Mouse (Mus musculus) neural tube, embryonic 12.5 days (tissue): ENCODE data around the gene Cd79b. TPM values are rescaled to one million over a fixed set of nuclear protein-coding genes. Genes with fewer than 3 reads are reported as not detected.
A peak's percentile ranks its signal among the peaks of the same experiment; 100 is the strongest.

ENCODE experiments used
- ATAC-seq: fragments of 200-750 bp; cut with Nextera tagmentation; 2 replicates; pipeline ENCODE4 v1.8.0; 2017; ENCODE audit warnings: low read depth, mild to moderate bottlenecking, moderate TSS enrichment, moderate library complexity; ENCODE audit not compliant: low FRiP score
- H3K27ac ChIP-seq: fragments of 300-500 bp; sonication (generic); 2 replicates; pipeline ENCODE4 v1.5.1; 2016
- H3K27me3 ChIP-seq: fragments of 300-500 bp; sonication (generic); replicated peaks from 2 replicates; pipeline ENCODE4 v1.6.1; 2016; ENCODE audit warnings: mild to moderate bottlenecking
- H3K36me3 ChIP-seq: fragments of 300-500 bp; sonication (generic); 2 replicates; pipeline ENCODE4 v1.6.1; 2016; ENCODE audit warnings: mild to moderate bottlenecking
- H3K4me1 ChIP-seq: fragments of 300-500 bp; sonication (generic); 2 replicates; pipeline ENCODE4 v1.6.1; 2016
- H3K4me2 ChIP-seq: fragments of 300-500 bp; sonication (generic); replicated peaks from 2 replicates; pipeline ENCODE4 v1.6.1; 2016; ENCODE audit warnings: mild to moderate bottlenecking
- H3K4me3 ChIP-seq: fragments of 300-500 bp; sonication (generic); 2 replicates; pipeline ENCODE4 v1.5.1; 2016
- H3K9ac ChIP-seq: fragments of 300-500 bp; sonication (generic); 2 replicates; pipeline ENCODE4 v1.6.1; 2016; ENCODE audit warnings: mild to moderate bottlenecking
- H3K9me3 ChIP-seq: fragments of 300-500 bp; sonication (generic); 2 replicates; pipeline ENCODE4 v1.6.1; 2016; ENCODE audit warnings: mild to moderate bottlenecking
- WGBS: fragments of 180-500 bp; shearing (Covaris S2); methylation state at CpG from one replicate; pipeline ENCODE4 v1.1.7; 2016; 5-methylcytosine and 5-hydroxymethylcytosine counted together
- polyA plus RNA-seq: library from polyadenylated mRNA; unstranded; fragments of >200 nt; fragmentation: Nextera tagmentation; extraction: Ambion mirVana; gene quantifications from 2 replicates; pipeline ENCODE4 v1.2.1, GENCODE M21; 2016

The Cd79b gene
- polyA plus RNA-seq, 1 experiment from 2014 or later: 1.0 TPM

- H3K36me3 ChIP-seq: no peaks in the 10 kb centered on the region
- H3K4me2 ChIP-seq: no peak overlapping the region
- no peak overlapping the region for H3K9ac ChIP-seq
- H3K4me3 ChIP-seq: no peak overlapping the region
- H3K4me1 ChIP-seq: no peaks in the 10 kb centered on the region
- no peaks in the 10 kb centered on the region for H3K27me3 ChIP-seq
- no peak overlapping the region for H3K27ac ChIP-seq
- no peak for ATAC-seq
- H3K9me3 ChIP-seq: no peaks in the 10 kb centered on the region
- 64% methylated on average over 8 of the region's 8 CpGs for WGBS
These were observed 30.4 kb downstream of the Cd79b start for GRCm38 (mm10) chr11:106284126-106284525.

- Histone ChIP-seq H3K27me3 (no peaks in the 10 kb centered on the region), H3K27ac (no peak overlapping the region), H3K36me3 (no peaks in the 10 kb centered on the region), H3K9me3 (no peaks in the 10 kb centered on the region), H3K4me3 (no peak overlapping the region), H3K4me2 (no peak overlapping the region), H3K9ac (no peak overlapping the region), H3K4me1 (no peaks in the 10 kb centered on the region)
- ATAC-seq: no peak
- WGBS: 84% methylated on average over 4 of the region's 4 CpGs
These were observed 31.2 kb downstream of the Cd79b start for GRCm38 (mm10) chr11:106283371-106283770.

GRCm38 (mm10) chr11:106282452-106282851 lies 32.1 kb downstream of the Cd79b start:
- 83% methylated on average over 6 of the region's 6 CpGs for WGBS

GRCm38 (mm10) chr11:106276454-106276853 lies 38.1 kb downstream of the Cd79b start, which contains the start of gene Tcam1:
Gene Tcam1, plus strand, starts transcription at chr11:106276672.
- Histone ChIP-seq H3K36me3 (no peaks in the 10 kb centered on the region), H3K27ac (no peak within 1 kb of the TSS), H3K4me1 (peaks cover 6% of the 10 kb centered on the region), H3K9me3 (no peaks in the 10 kb centered on the region), H3K27me3 (0 out of 2 replicates have a peak, but pooled peaks cover 2% of the 10 kb centered on the region), H3K4me3 (no peak within 1 kb of the TSS), H3K9ac (no peak within 1 kb of the TSS), H3K4me2 (peak within 1 kb of the TSS; percentile 50)
- ATAC-seq: peak; percentile 27; the same call in 1 of the 2 replicates
- WGBS: 12% methylated on average over 25 of the region's 25 CpGs

More at GRCm38 (mm10) chr11:106282452-106282851, 32.1 kb downstream of the Cd79b start:
- Histone ChIP-seq H3K4me2 (no peak overlapping the region), H3K27me3 (0 out of 2 replicates have a peak, but pooled peaks cover 2% of the 10 kb centered on the region), H3K4me1 (no peaks in the 10 kb centered on the region), H3K27ac (no peak overlapping the region), H3K9me3 (no peaks in the 10 kb centered on the region), H3K4me3 (no peak overlapping the region), H3K9ac (no peak overlapping the region), H3K36me3 (no peaks in the 10 kb centered on the region)
- ATAC-seq: no peak

GRCm38 (mm10) chr11:106274971-106275411 lies 39.6 kb downstream of the Cd79b start:
- WGBS: 90% methylated on average over 7 of the region's 7 CpGs
- no peak for ATAC-seq
- no peaks in the 10 kb centered on the region for H3K36me3 ChIP-seq

GRCm38 (mm10) chr11:106274374-106274773 lies 40.2 kb downstream of the Cd79b start:
- 93% methylated on average over 1 of the region's 1 CpGs for WGBS
- ATAC-seq: no peak
- no peak overlapping the region for H3K4me3 ChIP-seq

More at GRCm38 (mm10) chr11:106274971-106275411, 39.6 kb downstream of the Cd79b start:
- Histone ChIP-seq H3K27me3 (0 out of 2 replicates have a peak, but pooled peaks cover 2% of the 10 kb centered on the region), H3K9me3 (no peaks in the 10 kb centered on the region), H3K27ac (no peak overlapping the region), H3K4me3 (no peak overlapping the region), H3K4me2 (no peak overlapping the region), H3K9ac (no peak overlapping the region), H3K4me1 (peaks cover 18% of the 10 kb centered on the region)

GRCm38 (mm10) chr11:106273811-106274210 lies 40.8 kb downstream of the Cd79b start:
- H3K27ac ChIP-seq: no peak overlapping the region
- 0 out of 2 replicates have a peak, but pooled peaks cover 2% of the 10 kb centered on the region for H3K27me3 ChIP-seq
- no peaks in the 10 kb centered on the region for H3K36me3 ChIP-seq
- no peak overlapping the region for H3K4me3 ChIP-seq
- H3K9ac ChIP-seq: no peak overlapping the region
- no peaks in the 10 kb centered on the region for H3K9me3 ChIP-seq
- peak overlapping the region; percentile 85; the same call in 1 of the 2 replicates for H3K4me2 ChIP-seq
- ATAC-seq: no peak
- H3K4me1 ChIP-seq: peaks cover 26% of the 10 kb centered on the region
- 95% methylated on average over 6 of the region's 6 CpGs for WGBS

More at GRCm38 (mm10) chr11:106274374-106274773, 40.2 kb downstream of the Cd79b start:
- H3K27me3 ChIP-seq: 0 out of 2 replicates have a peak, but pooled peaks cover 2% of the 10 kb centered on the region
- H3K4me1 ChIP-seq: peaks cover 21% of the 10 kb centered on the region
- no peaks in the 10 kb centered on the region for H3K36me3 ChIP-seq
- H3K4me2 ChIP-seq: no peak overlapping the region
- no peak overlapping the region for H3K9ac ChIP-seq
- H3K27ac ChIP-seq: no peak overlapping the region
- H3K9me3 ChIP-seq: no peaks in the 10 kb centered on the region

GRCm38 (mm10) chr11:106273311-106273684 lies 41.3 kb downstream of the Cd79b start:
- Histone ChIP-seq H3K27me3 (0 out of 2 replicates have a peak, but pooled peaks cover 2% of the 10 kb centered on the region), H3K4me3 (peak overlapping the region; percentile 94), H3K9ac (peak overlapping the region; percentile 95), H3K36me3 (no peaks in the 10 kb centered on the region), H3K9me3 (no peaks in the 10 kb centered on the region), H3K4me2 (peak overlapping the region; percentile 85), H3K4me1 (peaks cover 32% of the 10 kb centered on the region), H3K27ac (no peak overlapping the region)
- 20% methylated on average over 16 of the region's 16 CpGs for WGBS
- ATAC-seq: peak; percentile 38; the same call in 1 of the 2 replicates

GRCm38 (mm10) chr11:106272644-106273310 lies 41.8 kb downstream of the Cd79b start, which contains the start of gene Smarcd2:
Gene Smarcd2, minus strand, starts transcription at chr11:106272972.
- H3K4me2 ChIP-seq: peak within 1 kb of the TSS; percentile 85
- H3K9ac ChIP-seq: peak within 1 kb of the TSS; percentile 95
- ATAC-seq: peak; percentile 91
- H3K9me3 ChIP-seq: no peaks in the 10 kb centered on the region
- peak within 1 kb of the TSS; percentile 72 for H3K27ac ChIP-seq
- under 1% methylated on average over 72 of the region's 72 CpGs for WGBS
- H3K4me1 ChIP-seq: peaks cover 37% of the 10 kb centered on the region
- no peaks in the 10 kb centered on the region for H3K36me3 ChIP-seq
- no peaks in the 10 kb centered on the region for H3K27me3 ChIP-seq
- H3K4me3 ChIP-seq: peak within 1 kb of the TSS; percentile 94

- WGBS: 2% methylated on average over 41 of the region's 41 CpGs
- no peaks in the 10 kb centered on the region for H3K27me3 ChIP-seq
- H3K9me3 ChIP-seq: no peaks in the 10 kb centered on the region
- peak overlapping the region; percentile 95 for H3K9ac ChIP-seq
- H3K4me1 ChIP-seq: peaks cover 44% of the 10 kb centered on the region
- peak overlapping the region; percentile 85 for H3K4me2 ChIP-seq
- peak overlapping the region; percentile 94 for H3K4me3 ChIP-seq
- ATAC-seq: peak; percentile 33
- peak overlapping the region; percentile 72 for H3K27ac ChIP-seq
- peaks cover 3% of the 10 kb centered on the region for H3K36me3 ChIP-seq
These were observed 42.5 kb downstream of the Cd79b start for GRCm38 (mm10) chr11:106271794-106272643.

GRCm38 (mm10) chr11:106271131-106271793 lies 43.3 kb downstream of the Cd79b start:
- Histone ChIP-seq H3K4me1 (peaks cover 46% of the 10 kb centered on the region), H3K9ac (peak overlapping the region; percentile 95), H3K27me3 (no peaks in the 10 kb centered on the region), H3K9me3 (no peaks in the 10 kb centered on the region), H3K36me3 (peaks cover 11% of the 10 kb centered on the region), H3K4me2 (peak overlapping the region; percentile 85), H3K27ac (no peak overlapping the region; the same call in 1 of the 2 replicates), H3K4me3 (peak overlapping the region; percentile 94)
- ATAC-seq: no peak
- 52% methylated on average over 5 of the region's 5 CpGs for WGBS
